In genomic region chr10:26376546-26377331, GRCm38 (mm10) we compare ENCODE assay signal across 8 mouse cellular contexts. TPM values are rescaled to one million over a fixed set of nuclear protein-coding genes. Genes with fewer than 3 reads are reported as not detected.
DNase-seq lines count a peak whose midpoint lies in the region; ATAC-seq lines count a peak whose summit lies in the region.

No protein-coding gene starts in this region.

- ATAC-seq in CD4-positive, CD25-positive, alpha-beta regulatory T cell, adult 4 months: no peak
- ATAC-seq in liver, embryonic 12.5 days: no peak
- ATAC-seq in stomach, embryonic 14.5 days (ENCODE audit: insufficient number of reproducible peaks, insufficient read depth, low FRiP score, low read depth): no peak

- H3K36me3 ChIP-seq in forebrain, embryonic 10.5 days (replicated peaks): no peaks in the 10 kb centered on the region
- no peaks in the 10 kb centered on the region for H3K36me3 ChIP-seq in liver, embryonic 12.5 days
- H3K36me3 ChIP-seq in stomach, embryonic 14.5 days (ENCODE audit: control insufficient read depth, insufficient read depth, low read length): no peaks in the 10 kb centered on the region

- H3K4me1 ChIP-seq in forebrain, embryonic 10.5 days: peaks cover 28% of the 10 kb centered on the region
- peaks cover 16% of the 10 kb centered on the region for H3K4me1 ChIP-seq in liver, embryonic 12.5 days
- H3K4me1 ChIP-seq in stomach, embryonic 14.5 days (ENCODE audit: control insufficient read depth, insufficient read depth, low read length): 0 out of 2 replicates have a peak, but pooled peaks cover 4% of the 10 kb centered on the region

- peak overlapping the region; percentile 86 for H3K4me3 ChIP-seq in forebrain, embryonic 10.5 days
- peak overlapping the region; percentile 70 for H3K4me3 ChIP-seq in liver, embryonic 12.5 days
- peak overlapping the region; percentile 71 for H3K4me3 ChIP-seq in stomach, embryonic 14.5 days (ENCODE audit: low read depth, low read length)

- no peaks in the 10 kb centered on the region for H3K27me3 ChIP-seq in forebrain, embryonic 10.5 days (ENCODE audit: poor library complexity, severe bottlenecking)
- peaks cover 39% of the 10 kb centered on the region for H3K27me3 ChIP-seq in liver, embryonic 12.5 days (replicated peaks)
- H3K27me3 ChIP-seq in stomach, embryonic 14.5 days (ENCODE audit: control insufficient read depth, insufficient read depth, low read length): no peaks in the 10 kb centered on the region

- peak; percentile 31 for DNase-seq in CD4-positive, CD25-positive, alpha-beta regulatory T cell, adult 2 months (ENCODE audit: low read depth, low spot score)
- peak; percentile 68 for DNase-seq in 416B (ENCODE audit: low read depth)
- DNase-seq in forebrain, embryonic 10.5 days (ENCODE audit: extremely low spot score, low spot score): no peak
- no peak for DNase-seq in adrenal gland, postnatal 25 days
- no peak for DNase-seq in left cerebral cortex, adult 8-10 months (ENCODE audit: low spot score in 2 of 2)

- H3K9me3 ChIP-seq in forebrain, embryonic 10.5 days: no peaks in the 10 kb centered on the region
- H3K9me3 ChIP-seq in liver, embryonic 12.5 days (replicated peaks): no peaks in the 10 kb centered on the region
- H3K9me3 ChIP-seq in stomach, embryonic 14.5 days (ENCODE audit: control insufficient read depth, low read depth, low read length): no peaks in the 10 kb centered on the region

- WGBS in forebrain, embryonic 10.5 days: 34% methylated on average over 10 of the region's 10 CpGs
- WGBS in liver, embryonic 12.5 days (ENCODE audit: insufficient replicate concordance): 39% methylated on average over 10 of the region's 10 CpGs
- WGBS in stomach, embryonic 14.5 days: 41% methylated on average over 10 of the region's 10 CpGs

- H3K9ac ChIP-seq in liver, embryonic 12.5 days: peak overlapping the region; percentile 73; the same call in 1 of the 2 replicates
- no peak overlapping the region for H3K9ac ChIP-seq in stomach, embryonic 14.5 days (replicated peaks; ENCODE audit: low read depth, low read length)

- peak overlapping the region; percentile 91 for H3K4me2 ChIP-seq in liver, embryonic 12.5 days
- peak overlapping the region; percentile 55 for H3K4me2 ChIP-seq in stomach, embryonic 14.5 days (replicated peaks; ENCODE audit: low read depth, low read length)

- H3K27ac ChIP-seq in forebrain, embryonic 10.5 days: peak overlapping the region; percentile 98
- H3K27ac ChIP-seq in liver, embryonic 12.5 days: no peak overlapping the region
- H3K27ac ChIP-seq in stomach, embryonic 14.5 days (ENCODE audit: low read length): no peak overlapping the region

RNA-seq across cellular contexts. Expression of gene L3mbtl3, which starts 1.0 kb away (rescaled TPM):
- polyA plus RNA-seq in CD4-positive, CD25-positive, alpha-beta regulatory T cell, adult 4 months (2017; shearing (Covaris generic)): 10 to 100 TPM; 13.4 to 14.9 TPM
- polyA plus RNA-seq in forebrain, embryonic 10.5 days (2016; fragmentation: Nextera tagmentation; extraction: Ambion mirVana): 17.6 and 18.5 TPM in 2 replicates
- polyA plus RNA-seq in liver, embryonic 12.5 days (2016; fragmentation: Nextera tagmentation; extraction: Ambion mirVana): 3.9 and 4.1 TPM in 2 replicates
- 16.3 and 18.4 TPM in 2 replicates for polyA plus RNA-seq in stomach, embryonic 14.5 days (2014; fragmentation: Nextera tagmentation; extraction: Ambion mirVana)
- total RNA-seq in adrenal gland, postnatal 25 days (2021): 20.4 and 24.4 TPM in 2 replicates
- total RNA-seq in left cerebral cortex, adult 8-10 months (2022): 10 to 100 TPM; 21.5 to 27.3 (median 23.3) TPM

Comparison
In these comparisons a context has a peak if more than half of its experiments do, and no peak if none do; other contexts are left out.
1. DNase-seq: peak in CD4-positive, CD25-positive, alpha-beta regulatory T cell, adult 2 months (single experiment) and 416B (single experiment); none in forebrain, embryonic 10.5 days (single experiment), adrenal gland, postnatal 25 days (single experiment) and left cerebral cortex, adult 8-10 months (0 of 2).
2. Peak in every context shown above with its lines, with median percentiles within 50 percentile points of each other: H3K4me3 ChIP-seq.